Mouse (Mus musculus): ENCODE results near the gene Spink2. TPM values are rescaled to one million over a fixed set of nuclear protein-coding genes. Genes with fewer than 3 reads are reported as not detected.

Gene Spink2
- polyA plus RNA-seq (2015; fragmentation: Nextera tagmentation; extraction: Ambion mirVana): 1.4 and 1.8 TPM in 2 replicates

- Histone ChIP-seq H3K4me2 (replicated peaks) (peak within 1 kb of the TSS; percentile 77), H3K4me3 (replicated peaks) (peak within 1 kb of the TSS; percentile 30), H3K36me3 (no peaks in the 10 kb centered on the region), H3K4me1 (replicated peaks) (peaks cover 9% of the 10 kb centered on the region; the same call in 1 of the 2 replicates), H3K27ac (no peak within 1 kb of the TSS), H3K9ac (peak within 1 kb of the TSS; percentile 23; the same call in 1 of the 2 replicates), H3K9me3 (no peaks in the 10 kb centered on the region), H3K27me3 (replicated peaks) (no peaks in the 10 kb centered on the region; the same call in 1 of the 2 replicates)
- peak; percentile 82 for ATAC-seq
- 6% methylated on average over 15 of the region's 18 CpGs for WGBS
These were observed at the start of gene Spink2 for GRCm38 (mm10) chr5:77211236-77211635. Spink2 (minus strand) TSS chr5:77211471.

GRCm38 (mm10) chr5:77260141-77260540 is 48.9 kb upstream of the Spink2 start:
- H3K9ac ChIP-seq: no peak overlapping the region

GRCm38 (mm10) chr5:77259315-77259714 is 48.0 kb upstream of the Spink2 start:
- H3K4me2 ChIP-seq (replicated peaks): no peak overlapping the region
- H3K27me3 ChIP-seq (replicated peaks): no peaks in the 10 kb centered on the region
- no peak overlapping the region for H3K9ac ChIP-seq
- no peak overlapping the region for H3K27ac ChIP-seq
- no peaks in the 10 kb centered on the region for H3K4me1 ChIP-seq (replicated peaks)
- H3K9me3 ChIP-seq: no peaks in the 10 kb centered on the region
- H3K36me3 ChIP-seq: no peaks in the 10 kb centered on the region
- no peak overlapping the region for H3K4me3 ChIP-seq (replicated peaks)
- no peak for ATAC-seq

More at GRCm38 (mm10) chr5:77260141-77260540, 48.9 kb upstream of the Spink2 start:
- Histone ChIP-seq H3K4me1 (replicated peaks) (no peaks in the 10 kb centered on the region), H3K4me3 (replicated peaks) (no peak overlapping the region), H3K27ac (no peak overlapping the region), H3K9me3 (no peaks in the 10 kb centered on the region), H3K36me3 (no peaks in the 10 kb centered on the region), H3K27me3 (replicated peaks) (no peaks in the 10 kb centered on the region), H3K4me2 (replicated peaks) (no peak overlapping the region)
- no peak for ATAC-seq
- 49% methylated on average over 6 of the region's 6 CpGs for WGBS

GRCm38 (mm10) chr5:77257603-77258002 is 46.3 kb upstream of the Spink2 start:
- no peaks in the 10 kb centered on the region for H3K36me3 ChIP-seq
- H3K4me1 ChIP-seq (replicated peaks): no peaks in the 10 kb centered on the region; the same call in 1 of the 2 replicates
- H3K27ac ChIP-seq: no peak overlapping the region
- H3K4me2 ChIP-seq (replicated peaks): no peak overlapping the region
- no peak overlapping the region for H3K4me3 ChIP-seq (replicated peaks)
- no peak for ATAC-seq
- no peaks in the 10 kb centered on the region for H3K27me3 ChIP-seq (replicated peaks)
- H3K9me3 ChIP-seq: no peaks in the 10 kb centered on the region
- H3K9ac ChIP-seq: no peak overlapping the region
- 76% methylated on average over 3 of the region's 3 CpGs for whole genome bisulfite sequencing

GRCm38 (mm10) chr5:77254402-77254801 is 43.1 kb upstream of the Spink2 start:
- no peaks in the 10 kb centered on the region for H3K36me3 ChIP-seq
- no peak overlapping the region for H3K4me3 ChIP-seq (replicated peaks)
- H3K27me3 ChIP-seq (replicated peaks): no peaks in the 10 kb centered on the region
- H3K4me2 ChIP-seq (replicated peaks): no peak overlapping the region
- ATAC-seq: no peak
- no peak overlapping the region for H3K9ac ChIP-seq
- 59% methylated on average over 3 of the region's 3 CpGs for WGBS
- H3K9me3 ChIP-seq: no peaks in the 10 kb centered on the region
- H3K4me1 ChIP-seq (replicated peaks): no peaks in the 10 kb centered on the region; the same call in 1 of the 2 replicates
- H3K27ac ChIP-seq: no peak overlapping the region

GRCm38 (mm10) chr5:77253154-77253553 is 41.9 kb upstream of the Spink2 start:
- Histone ChIP-seq H3K9ac (no peak overlapping the region), H3K9me3 (no peaks in the 10 kb centered on the region), H3K27me3 (replicated peaks) (no peaks in the 10 kb centered on the region), H3K4me3 (replicated peaks) (no peak overlapping the region), H3K4me1 (replicated peaks) (no peaks in the 10 kb centered on the region; the same call in 1 of the 2 replicates), H3K4me2 (replicated peaks) (no peak overlapping the region), H3K36me3 (no peaks in the 10 kb centered on the region), H3K27ac (no peak overlapping the region)
- no peak for ATAC-seq
- WGBS: 79% methylated on average over 1 of the region's 1 CpGs

- Histone ChIP-seq H3K4me1 (replicated peaks) (no peaks in the 10 kb centered on the region; the same call in 1 of the 2 replicates), H3K4me3 (replicated peaks) (no peak overlapping the region), H3K36me3 (no peaks in the 10 kb centered on the region), H3K9ac (no peak overlapping the region), H3K9me3 (no peaks in the 10 kb centered on the region), H3K27me3 (replicated peaks) (no peaks in the 10 kb centered on the region), H3K27ac (no peak overlapping the region), H3K4me2 (replicated peaks) (no peak overlapping the region)
- no peak for ATAC-seq
- WGBS: 70% methylated on average over 8 of the region's 8 CpGs
These were observed 41.0 kb upstream of the Spink2 start for GRCm38 (mm10) chr5:77252115-77252827.

- Histone ChIP-seq H3K9me3 (no peaks in the 10 kb centered on the region), H3K36me3 (no peaks in the 10 kb centered on the region), H3K4me1 (replicated peaks) (no peaks in the 10 kb centered on the region; the same call in 1 of the 2 replicates), H3K27me3 (replicated peaks) (no peaks in the 10 kb centered on the region), H3K4me2 (replicated peaks) (no peak overlapping the region), H3K4me3 (replicated peaks) (no peak overlapping the region), H3K9ac (no peak overlapping the region), H3K27ac (no peak overlapping the region)
- 31% methylated on average over 5 of the region's 5 CpGs for WGBS
- ATAC-seq: no peak
These were observed 40.4 kb upstream of the Spink2 start for GRCm38 (mm10) chr5:77251656-77252055.

- Histone ChIP-seq H3K4me1 (replicated peaks) (peaks cover 2% of the 10 kb centered on the region), H3K4me3 (replicated peaks) (no peak overlapping the region), H3K27me3 (replicated peaks) (no peaks in the 10 kb centered on the region), H3K4me2 (replicated peaks) (no peak overlapping the region), H3K9ac (no peak overlapping the region), H3K27ac (no peak overlapping the region), H3K9me3 (no peaks in the 10 kb centered on the region), H3K36me3 (no peaks in the 10 kb centered on the region)
- ATAC-seq: no peak
- WGBS: 74% methylated on average over 9 of the region's 9 CpGs
These were observed 38.8 kb upstream of the Spink2 start for GRCm38 (mm10) chr5:77250083-77250482.

- Histone ChIP-seq H3K4me1 (replicated peaks) (peaks cover 2% of the 10 kb centered on the region; the same call in 1 of the 2 replicates), H3K4me3 (replicated peaks) (peak overlapping the region; percentile 17), H3K4me2 (replicated peaks) (peak overlapping the region; percentile 51), H3K9me3 (no peaks in the 10 kb centered on the region), H3K27me3 (replicated peaks) (no peaks in the 10 kb centered on the region), H3K27ac (no peak overlapping the region), H3K36me3 (no peaks in the 10 kb centered on the region), H3K9ac (peak overlapping the region; percentile 1; the same call in 1 of the 2 replicates)
- 22% methylated on average over 26 of the region's 26 CpGs for WGBS
- ATAC-seq: peak; percentile 68
These were observed 34.8 kb upstream of the Spink2 start for GRCm38 (mm10) chr5:77245787-77246671.

- Histone ChIP-seq H3K4me3 (replicated peaks) (peak overlapping the region; percentile 17), H3K9me3 (no peaks in the 10 kb centered on the region), H3K27me3 (replicated peaks) (no peaks in the 10 kb centered on the region), H3K36me3 (no peaks in the 10 kb centered on the region), H3K9ac (peak overlapping the region; percentile 1; the same call in 1 of the 2 replicates), H3K4me2 (replicated peaks) (peak overlapping the region; percentile 51), H3K4me1 (replicated peaks) (peaks cover 2% of the 10 kb centered on the region; the same call in 1 of the 2 replicates), H3K27ac (no peak overlapping the region)
- WGBS: 33% methylated on average over 7 of the region's 7 CpGs
- ATAC-seq: peak; percentile 26; the same call in 1 of the 2 replicates
These were observed 34.2 kb upstream of the Spink2 start for GRCm38 (mm10) chr5:77245463-77245786.

GRCm38 (mm10) chr5:77244331-77244987 is 33.2 kb upstream of the Spink2 start:
- Histone ChIP-seq H3K4me3 (replicated peaks) (no peak overlapping the region), H3K9me3 (no peaks in the 10 kb centered on the region), H3K9ac (no peak overlapping the region), H3K27me3 (replicated peaks) (no peaks in the 10 kb centered on the region), H3K4me1 (replicated peaks) (peaks cover 2% of the 10 kb centered on the region; the same call in 1 of the 2 replicates), H3K27ac (no peak overlapping the region), H3K4me2 (replicated peaks) (no peak overlapping the region), H3K36me3 (no peaks in the 10 kb centered on the region)
- ATAC-seq: no peak
- WGBS: 57% methylated on average over 8 of the region's 8 CpGs
